Mouse (Mus musculus): Measurements from ENCODE around the gene Fgfr2. TPM values are rescaled to one million over a fixed set of nuclear protein-coding genes. Genes with fewer than 3 reads are reported as not detected.
A peak's percentile ranks its signal among the peaks of the same experiment; 100 is the strongest.

Gene Fgfr2
- polyA plus RNA-seq, 1 experiment from 2014 or later: 93.4 TPM

DNA sequence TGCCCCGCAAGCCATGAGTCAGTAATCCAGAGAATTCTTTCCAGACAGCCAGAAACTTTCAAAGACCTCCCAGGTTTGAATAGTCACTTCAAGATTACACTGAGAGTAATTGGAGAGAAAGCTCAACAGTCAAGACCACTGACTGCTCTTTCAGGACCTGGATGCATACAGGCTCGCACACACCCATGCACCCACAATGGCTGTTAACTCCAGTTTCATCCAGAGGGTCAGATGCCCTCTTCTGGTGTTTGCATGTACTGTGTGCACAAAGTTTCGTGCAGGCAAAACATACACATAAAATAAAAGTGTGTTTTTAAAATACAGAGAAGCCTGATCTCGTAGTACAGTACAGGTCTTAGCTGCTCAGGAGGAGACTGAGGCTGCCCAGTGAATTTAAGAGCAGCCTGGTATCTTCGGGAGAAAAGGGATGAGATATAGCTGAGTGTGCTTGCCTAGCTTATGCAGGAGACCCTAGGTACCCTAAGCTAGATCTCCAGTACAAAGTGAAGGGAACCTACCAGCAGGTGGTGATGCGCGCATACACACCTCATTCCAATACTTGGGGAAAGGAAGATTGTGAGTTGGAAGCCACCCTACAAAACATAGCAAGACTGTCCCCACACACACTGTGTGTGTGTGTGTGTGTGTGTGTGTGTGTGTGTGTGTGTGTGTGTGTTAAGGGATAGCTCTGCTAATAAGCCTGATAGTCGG, 9.8 kb downstream of the Fgfr2 start:
- H3K9me3 ChIP-seq (replicated peaks; ENCODE audit: control insufficient read depth, low read length): no peaks in the 10 kb centered on the region
- no peaks in the 10 kb centered on the region for H3K36me3 ChIP-seq (ENCODE audit: control insufficient read depth, insufficient read depth, low read length)
- no peak overlapping the region for H3K4me3 ChIP-seq (replicated peaks; ENCODE audit: low read length)
- H3K27me3 ChIP-seq (ENCODE audit: control insufficient read depth, insufficient read depth, low read length): no peaks in the 10 kb centered on the region
- peak overlapping the region; percentile 22; the same call in 1 of the 2 replicates for H3K4me2 ChIP-seq (ENCODE audit: low read depth, low read length)
- ATAC-seq (ENCODE audit: insufficient read depth, low FRiP score): no peak
- peak overlapping the region; percentile 31; the same call in 1 of the 2 replicates for H3K9ac ChIP-seq (ENCODE audit: low read length)
- H3K4me1 ChIP-seq (ENCODE audit: control insufficient read depth, insufficient read depth, low read length): peaks cover 89% of the 10 kb centered on the region
- peak overlapping the region; percentile 93 for H3K27ac ChIP-seq (ENCODE audit: low read length)
- WGBS: 69% methylated on average over 8 of the region's 8 CpGs

- H3K9ac ChIP-seq (ENCODE audit: low read length): no peak overlapping the region; the same call in 1 of the 2 replicates
- no peaks in the 10 kb centered on the region for H3K27me3 ChIP-seq (ENCODE audit: control insufficient read depth, insufficient read depth, low read length)
- peak overlapping the region; percentile 93 for H3K27ac ChIP-seq (ENCODE audit: low read length)
- no peaks in the 10 kb centered on the region for H3K9me3 ChIP-seq (replicated peaks; ENCODE audit: control insufficient read depth, low read length)
- H3K4me2 ChIP-seq (ENCODE audit: low read depth, low read length): peak overlapping the region; percentile 22
- H3K4me1 ChIP-seq (ENCODE audit: control insufficient read depth, insufficient read depth, low read length): peaks cover 83% of the 10 kb centered on the region
- H3K4me3 ChIP-seq (replicated peaks; ENCODE audit: low read length): no peak overlapping the region
- 25% methylated on average over 6 of the region's 6 CpGs for WGBS
- no peaks in the 10 kb centered on the region for H3K36me3 ChIP-seq (ENCODE audit: control insufficient read depth, insufficient read depth, low read length)
- ATAC-seq (ENCODE audit: insufficient read depth, low FRiP score): peak; percentile 72
Measured at GRCm38 (mm10) chr7:133112351-133112831, 10.8 kb downstream of the Fgfr2 start.

DNA sequence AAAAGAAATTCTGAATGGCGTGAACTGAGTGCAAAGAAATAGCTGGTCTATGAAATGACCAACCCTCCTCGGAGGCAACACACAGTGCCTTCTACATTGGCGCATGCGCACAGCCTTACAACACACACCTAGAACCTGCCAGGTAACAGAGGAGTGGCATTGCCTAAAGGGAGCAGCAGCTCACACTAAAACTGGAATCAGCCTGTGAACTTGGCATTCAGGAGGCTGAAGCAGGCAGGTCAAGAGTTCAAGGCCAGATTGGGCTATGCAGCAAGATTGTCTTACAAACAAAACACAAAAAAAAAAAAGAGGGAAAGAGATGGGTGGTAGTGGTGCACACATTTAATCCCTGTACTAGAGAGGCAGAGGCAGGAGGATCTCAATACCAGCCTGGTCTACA, 13.7 kb downstream of the Fgfr2 start:
- no peak overlapping the region for H3K4me3 ChIP-seq (replicated peaks; ENCODE audit: low read length)
- no peaks in the 10 kb centered on the region for H3K9me3 ChIP-seq (replicated peaks; ENCODE audit: control insufficient read depth, low read length)
- H3K4me2 ChIP-seq (ENCODE audit: low read depth, low read length): no peak overlapping the region
- no peak overlapping the region for H3K27ac ChIP-seq (ENCODE audit: low read length)
- WGBS: 94% methylated on average over 4 of the region's 4 CpGs
- peaks cover 55% of the 10 kb centered on the region for H3K4me1 ChIP-seq (ENCODE audit: control insufficient read depth, insufficient read depth, low read length)
- H3K27me3 ChIP-seq (ENCODE audit: control insufficient read depth, insufficient read depth, low read length): no peaks in the 10 kb centered on the region
- ATAC-seq (ENCODE audit: insufficient read depth, low FRiP score): no peak
- no peak overlapping the region for H3K9ac ChIP-seq (ENCODE audit: low read length)
- H3K36me3 ChIP-seq (ENCODE audit: control insufficient read depth, insufficient read depth, low read length): no peaks in the 10 kb centered on the region

- Histone ChIP-seq H3K9ac (ENCODE audit: low read length) (no peak overlapping the region), H3K36me3 (ENCODE audit: control insufficient read depth, insufficient read depth, low read length) (no peaks in the 10 kb centered on the region), H3K4me3 (replicated peaks; ENCODE audit: low read length) (no peak overlapping the region), H3K4me2 (ENCODE audit: low read depth, low read length) (no peak overlapping the region), H3K27ac (ENCODE audit: low read length) (no peak overlapping the region), H3K9me3 (replicated peaks; ENCODE audit: control insufficient read depth, low read length) (no peaks in the 10 kb centered on the region), H3K4me1 (ENCODE audit: control insufficient read depth, insufficient read depth, low read length) (peaks cover 47% of the 10 kb centered on the region), H3K27me3 (ENCODE audit: control insufficient read depth, insufficient read depth, low read length) (no peaks in the 10 kb centered on the region)
- ATAC-seq (ENCODE audit: insufficient read depth, low FRiP score): no peak
- WGBS: 66% methylated on average over 2 of the region's 2 CpGs
Measured at GRCm38 (mm10) chr7:133108695-133109094, 14.5 kb downstream of the Fgfr2 start.

GRCm38 (mm10) chr7:133102578-133102977, 20.6 kb downstream of the Fgfr2 start:
- ATAC-seq (ENCODE audit: insufficient read depth, low FRiP score): no peak
- Histone ChIP-seq H3K4me2 (ENCODE audit: low read depth, low read length) (no peak overlapping the region), H3K4me1 (ENCODE audit: control insufficient read depth, insufficient read depth, low read length) (peaks cover 31% of the 10 kb centered on the region), H3K9ac (ENCODE audit: low read length) (no peak overlapping the region), H3K36me3 (ENCODE audit: control insufficient read depth, insufficient read depth, low read length) (no peaks in the 10 kb centered on the region), H3K9me3 (replicated peaks; ENCODE audit: control insufficient read depth, low read length) (no peaks in the 10 kb centered on the region), H3K27ac (ENCODE audit: low read length) (no peak overlapping the region), H3K4me3 (replicated peaks; ENCODE audit: low read length) (no peak overlapping the region), H3K27me3 (ENCODE audit: control insufficient read depth, insufficient read depth, low read length) (no peaks in the 10 kb centered on the region)
- WGBS: 59% methylated on average over 3 of the region's 3 CpGs

DNA sequence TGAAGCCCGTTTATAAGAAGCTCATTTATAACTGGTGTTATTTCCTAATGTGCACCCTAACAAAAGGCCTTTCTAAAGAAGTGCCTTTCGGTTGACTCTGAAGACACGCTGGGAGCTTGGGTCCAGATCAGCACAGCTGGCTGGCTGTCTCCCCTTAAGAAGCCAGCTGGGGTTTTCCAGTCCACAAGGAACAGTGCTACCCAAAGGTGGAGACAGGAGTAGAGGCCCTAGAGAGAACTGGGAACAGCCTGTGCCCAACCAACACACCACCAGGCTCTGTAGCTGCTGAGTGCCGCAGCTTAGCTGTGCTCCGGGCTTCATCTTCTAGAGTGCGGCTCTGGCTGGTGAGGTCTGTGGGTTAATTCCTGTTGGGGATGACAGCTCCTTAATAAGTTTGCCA, 22.1 kb downstream of the Fgfr2 start:
- Histone ChIP-seq H3K27ac (ENCODE audit: low read length) (no peak overlapping the region), H3K36me3 (ENCODE audit: control insufficient read depth, insufficient read depth, low read length) (peaks cover 3% of the 10 kb centered on the region; the same call in 1 of the 2 replicates), H3K4me1 (ENCODE audit: control insufficient read depth, insufficient read depth, low read length) (peaks cover 31% of the 10 kb centered on the region), H3K27me3 (ENCODE audit: control insufficient read depth, insufficient read depth, low read length) (no peaks in the 10 kb centered on the region), H3K4me2 (ENCODE audit: low read depth, low read length) (no peak overlapping the region), H3K4me3 (replicated peaks; ENCODE audit: low read length) (no peak overlapping the region), H3K9me3 (replicated peaks; ENCODE audit: control insufficient read depth, low read length) (no peaks in the 10 kb centered on the region), H3K9ac (ENCODE audit: low read length) (no peak overlapping the region)
- WGBS: 87% methylated on average over 6 of the region's 6 CpGs
- no peak for ATAC-seq (ENCODE audit: insufficient read depth, low FRiP score)

DNA sequence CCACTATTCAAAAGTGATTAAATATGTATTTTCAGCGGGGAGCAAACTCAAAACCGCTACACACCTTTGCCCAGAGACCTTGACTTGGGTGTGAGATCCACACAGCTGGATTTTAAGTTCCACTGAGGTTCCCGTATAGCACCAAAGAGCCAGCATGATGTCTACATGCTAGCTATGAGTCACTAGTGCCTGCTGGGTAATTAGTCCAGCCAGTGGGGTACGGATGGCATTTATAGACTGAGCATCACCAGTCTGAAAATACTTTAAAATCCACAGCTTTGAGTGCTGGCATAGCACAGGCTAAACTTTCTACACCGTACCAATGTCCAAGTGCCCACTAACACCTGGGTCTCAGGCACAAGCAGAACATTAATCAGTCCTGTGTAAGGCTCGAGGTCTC, 23.0 kb downstream of the Fgfr2 start:
- no peak overlapping the region for H3K27ac ChIP-seq (ENCODE audit: low read length)
- H3K36me3 ChIP-seq (ENCODE audit: control insufficient read depth, insufficient read depth, low read length): peaks cover 3% of the 10 kb centered on the region; the same call in 1 of the 2 replicates
- no peaks in the 10 kb centered on the region for H3K27me3 ChIP-seq (ENCODE audit: control insufficient read depth, insufficient read depth, low read length)
- peaks cover 31% of the 10 kb centered on the region for H3K4me1 ChIP-seq (ENCODE audit: control insufficient read depth, insufficient read depth, low read length)
- ATAC-seq (ENCODE audit: insufficient read depth, low FRiP score): no peak
- WGBS: 74% methylated on average over 6 of the region's 6 CpGs
- H3K4me3 ChIP-seq (replicated peaks; ENCODE audit: low read length): no peak overlapping the region
- no peak overlapping the region for H3K4me2 ChIP-seq (ENCODE audit: low read depth, low read length)
- H3K9ac ChIP-seq (ENCODE audit: low read length): no peak overlapping the region
- H3K9me3 ChIP-seq (replicated peaks; ENCODE audit: control insufficient read depth, low read length): no peaks in the 10 kb centered on the region

GRCm38 (mm10) chr7:133099266-133099665, 23.9 kb downstream of the Fgfr2 start:
- no peaks in the 10 kb centered on the region for H3K27me3 ChIP-seq (ENCODE audit: control insufficient read depth, insufficient read depth, low read length)
- no peak overlapping the region for H3K4me2 ChIP-seq (ENCODE audit: low read depth, low read length)
- no peak for ATAC-seq (ENCODE audit: insufficient read depth, low FRiP score)
- peaks cover 31% of the 10 kb centered on the region for H3K4me1 ChIP-seq (ENCODE audit: control insufficient read depth, insufficient read depth, low read length)
- 27% methylated on average over 4 of the region's 4 CpGs for WGBS
- H3K4me3 ChIP-seq (replicated peaks; ENCODE audit: low read length): no peak overlapping the region
- no peaks in the 10 kb centered on the region for H3K9me3 ChIP-seq (replicated peaks; ENCODE audit: control insufficient read depth, low read length)
- H3K36me3 ChIP-seq (ENCODE audit: control insufficient read depth, insufficient read depth, low read length): peaks cover 3% of the 10 kb centered on the region; the same call in 1 of the 2 replicates
- no peak overlapping the region for H3K9ac ChIP-seq (ENCODE audit: low read length)
- peak overlapping the region; percentile 55; the same call in 1 of the 2 replicates for H3K27ac ChIP-seq (ENCODE audit: low read length)

DNA sequence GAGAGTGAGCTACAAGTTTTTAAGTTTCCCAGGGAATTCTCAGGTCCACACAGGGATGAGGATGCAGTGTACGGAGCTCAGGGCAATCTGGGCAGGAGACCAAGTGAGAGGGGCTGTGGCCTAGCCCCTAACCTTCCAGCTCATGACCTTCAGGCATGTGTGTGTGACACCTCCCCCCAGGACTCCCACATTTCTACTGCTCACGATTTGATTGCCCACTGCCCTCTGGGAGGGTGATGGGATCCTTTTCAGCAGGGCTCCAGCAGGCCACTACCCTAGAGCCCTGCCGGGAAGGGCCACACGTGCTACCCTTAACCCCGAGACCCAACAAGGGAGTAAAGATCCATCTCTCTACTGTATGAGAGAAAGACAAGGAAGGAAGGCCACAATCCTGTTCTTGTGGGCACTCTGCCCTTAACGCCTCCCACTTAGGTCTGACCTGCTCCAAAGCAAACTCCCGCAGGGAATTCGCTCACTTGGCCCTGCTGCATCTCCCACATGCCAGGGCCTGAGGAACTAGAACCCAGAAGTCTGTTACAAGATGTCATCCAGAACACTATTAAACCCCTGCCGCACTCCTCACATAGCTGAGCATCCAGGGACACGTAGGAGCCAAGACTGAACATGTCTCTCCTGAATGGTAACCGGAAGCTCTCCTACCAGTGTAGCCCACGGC, 24.9 kb downstream of the Fgfr2 start:
- Histone ChIP-seq H3K36me3 (ENCODE audit: control insufficient read depth, insufficient read depth, low read length) (peaks cover 3% of the 10 kb centered on the region; the same call in 1 of the 2 replicates), H3K9me3 (replicated peaks; ENCODE audit: control insufficient read depth, low read length) (no peaks in the 10 kb centered on the region), H3K27me3 (ENCODE audit: control insufficient read depth, insufficient read depth, low read length) (no peaks in the 10 kb centered on the region), H3K27ac (ENCODE audit: low read length) (peak overlapping the region; percentile 55), H3K9ac (ENCODE audit: low read length) (no peak overlapping the region), H3K4me3 (replicated peaks; ENCODE audit: low read length) (no peak overlapping the region), H3K4me1 (ENCODE audit: control insufficient read depth, insufficient read depth, low read length) (peaks cover 31% of the 10 kb centered on the region), H3K4me2 (ENCODE audit: low read depth, low read length) (no peak overlapping the region)
- 73% methylated on average over 12 of the region's 12 CpGs for WGBS
- no peak for ATAC-seq (ENCODE audit: insufficient read depth, low FRiP score)

Measured in stomach, embryonic 16.5 days (tissue).